Mouse (Mus musculus): Measurements from ENCODE around the gene Hs6st2.

DNA sequence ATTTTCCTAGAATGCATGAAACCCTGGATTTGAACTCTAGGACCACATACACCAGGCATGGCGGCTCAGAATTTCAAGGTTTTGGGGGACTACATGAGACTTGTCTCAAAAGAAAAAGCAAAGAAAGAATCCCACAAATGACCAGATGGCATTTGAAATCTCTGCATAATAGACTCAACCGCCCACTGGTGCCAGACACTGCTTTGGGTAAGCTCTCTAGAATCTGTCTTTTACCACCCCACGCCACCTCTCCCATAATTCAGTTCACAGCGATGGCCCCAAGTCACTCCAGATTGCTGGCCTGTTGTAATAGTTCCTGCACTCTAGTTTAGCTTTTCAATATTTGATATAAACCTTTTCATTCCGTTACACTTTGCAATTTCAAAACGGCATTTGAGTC lies 146.4 kb downstream of the Hs6st2 start:
- TF ChIP-seq CTCF (IDR thresholded peaks at IDR 0.05; ENCODE audit: low read depth) (no peak), EP300 (IDR thresholded peaks at IDR 0.05; ENCODE audit: low read depth) (no peak)
